Mouse (Mus musculus) CH12.LX (cell line): ENCODE measurements around the gene Mcrip1. TPM values are rescaled to one million over a fixed set of nuclear protein-coding genes. Genes with fewer than 3 reads are reported as not detected.

Source experiments
- DNase-seq: peaks from one replicate; pipeline ENCODE4 v3.0.0-alpha.2; 2013; ENCODE audit errors: extremely low read depth
- H3K27ac ChIP-seq: 2 replicates; pipeline ENCODE4 v1.5.1; 2012; ENCODE audit warnings: low read depth, mild to moderate bottlenecking, control low read depth, moderate library complexity; ENCODE audit not compliant: insufficient read depth
- H3K27me3 ChIP-seq: replicated peaks from 2 replicates; pipeline ENCODE3; 2012; ENCODE audit warnings: inconsistent platforms
- H3K36me3 ChIP-seq, 2 experiments: replicated peaks in 1 of 2; 2 replicates each; pipeline versions ENCODE3 to v1.6.1; 2012; ENCODE audit warnings: inconsistent platforms in 1 of 2, low read length in 1 of 2, mild to moderate bottlenecking in 1 of 2, mixed read lengths in 1 of 2, moderate library complexity in 1 of 2; ENCODE audit not compliant: control insufficient read depth in 1 of 2, insufficient read depth in 1 of 2
- H3K4me1 ChIP-seq, 2 experiments: 2 replicates each; pipeline ENCODE4 v1.6.1; 2012; ENCODE audit warnings: inconsistent platforms in 1 of 2, moderate library complexity in 1 of 2; ENCODE audit not compliant: insufficient read depth in 2 of 2, control insufficient read depth in 1 of 2
- H3K4me2 ChIP-seq: 2 replicates; pipeline ENCODE4 v1.6.1; 2012; ENCODE audit warnings: low read depth, mild to moderate bottlenecking, control low read depth; ENCODE audit not compliant: poor library complexity, insufficient read depth, severe bottlenecking
- H3K4me3 ChIP-seq, 3 experiments: fragments of 150-350 bp in 1 of 3; sonication (generic) in 1 of 3; replicated peaks in 1 of 3; 2 replicates each; pipeline versions ENCODE3 to v1.5.1; 2011 to 2012; ENCODE audit warnings: low read depth in 2 of 3, low read length in 2 of 3, mild to moderate bottlenecking in 2 of 3, moderate library complexity in 2 of 3, control low read depth in 1 of 3, improper control_type of control experiment in 1 of 3, inconsistent platforms in 1 of 3, mixed read lengths in 1 of 3; ENCODE audit not compliant: poor library complexity in 1 of 3
- H3K79me2 ChIP-seq: replicated peaks from 2 replicates; pipeline ENCODE4 v1.6.1; 2012; ENCODE audit warnings: mild to moderate bottlenecking, moderate library complexity; ENCODE audit not compliant: control insufficient read depth, poor library complexity, insufficient read depth, severe bottlenecking; ENCODE audit errors: extremely low read depth
- H3K9ac ChIP-seq: 2 replicates; pipeline ENCODE4 v1.6.1; 2012; ENCODE audit warnings: low read depth, mild to moderate bottlenecking, control low read depth, moderate library complexity; ENCODE audit not compliant: insufficient read depth
- H3K9me3 ChIP-seq: replicated peaks from 2 replicates; pipeline ENCODE3; 2012; ENCODE audit warnings: low read length, inconsistent platforms, mixed read lengths
- BHLHE40 ChIP-seq: IDR thresholded peaks from 2 replicates; pipeline ENCODE4 v1.6.1; 2011; ENCODE audit warnings: mild to moderate bottlenecking, low read depth, low read length, improper control_type of control experiment
- CHD1 ChIP-seq: IDR thresholded peaks from 2 replicates; pipeline ENCODE4 v1.6.1; 2012; ENCODE audit warnings: low read depth, low read length, improper control_type of control experiment, inconsistent platforms
- ELF1 ChIP-seq: IDR thresholded peaks from 2 replicates; pipeline ENCODE4 v1.6.1; 2014; ENCODE audit warnings: low read depth, mild to moderate bottlenecking, inconsistent platforms, low read length, improper control_type of control experiment
- ETS1 ChIP-seq: conservative IDR thresholded peaks from 2 replicates; pipeline ENCODE4 v1.6.1; 2012; ENCODE audit warnings: low read depth, mild to moderate bottlenecking, inconsistent platforms, low read length, improper control_type of control experiment, moderate library complexity
- GABPA ChIP-seq: IDR thresholded peaks from 2 replicates; pipeline ENCODE4 v1.6.1; 2012; ENCODE audit warnings: low read depth, low read length, improper control_type of control experiment, inconsistent platforms; ENCODE audit not compliant: insufficient replicate concordance
- IRF4 ChIP-seq: IDR thresholded peaks from 2 replicates; pipeline ENCODE4 v1.6.1; 2014; ENCODE audit warnings: low read depth, mild to moderate bottlenecking, inconsistent platforms, low read length, improper control_type of control experiment
- JUN ChIP-seq: IDR thresholded peaks from 2 replicates; pipeline ENCODE4 v1.6.1; 2011; ENCODE audit warnings: low read depth, mild to moderate bottlenecking, low read length, improper control_type of control experiment, moderate library complexity; ENCODE audit not compliant: insufficient read depth
- JUND ChIP-seq: conservative IDR thresholded peaks from 2 replicates; pipeline ENCODE4 v1.6.1; 2011; ENCODE audit warnings: low read depth, low read length, improper control_type of control experiment
- MEF2A ChIP-seq: IDR thresholded peaks from 2 replicates; pipeline ENCODE4 v1.6.1; 2014; ENCODE audit warnings: low read depth, mild to moderate bottlenecking, inconsistent platforms, low read length, improper control_type of control experiment, borderline replicate concordance
- MXI1 ChIP-seq: IDR thresholded peaks from 2 replicates; pipeline ENCODE4 v1.6.1; 2011; ENCODE audit warnings: mild to moderate bottlenecking, low read depth, low read length, improper control_type of control experiment
- NELFE ChIP-seq: IDR thresholded peaks from 2 replicates; pipeline ENCODE4 v1.6.1; 2011; ENCODE audit warnings: low read depth, low read length, improper control_type of control experiment
- NRF1 ChIP-seq: IDR thresholded peaks from 2 replicates; pipeline ENCODE4 v1.6.1; 2014; ENCODE audit warnings: low read depth, mild to moderate bottlenecking, inconsistent platforms, low read length, improper control_type of control experiment, moderate library complexity
- PAX5 ChIP-seq: IDR thresholded peaks from 2 replicates; pipeline ENCODE4 v1.6.1; 2012; ENCODE audit warnings: low read length, inconsistent platforms, mixed read lengths
- POLR2A ChIP-seq: IDR thresholded peaks from 2 replicates; pipeline ENCODE4 v1.6.1; 2011; ENCODE audit warnings: low read depth, mild to moderate bottlenecking, improper control_type of control experiment, low read length
- POLR2AphosphoS2 ChIP-seq: IDR thresholded peaks from 2 replicates; pipeline ENCODE4 v1.6.1; 2011; ENCODE audit warnings: low read depth, low read length, improper control_type of control experiment
- RAD21 ChIP-seq: IDR thresholded peaks from 2 replicates; pipeline ENCODE4 v1.6.1; 2011; ENCODE audit warnings: low read depth, mild to moderate bottlenecking, low read length, improper control_type of control experiment, moderate library complexity
- TCF12 ChIP-seq: IDR thresholded peaks from 2 replicates; pipeline ENCODE4 v1.6.1; 2014; ENCODE audit warnings: low read depth, mild to moderate bottlenecking, inconsistent platforms, low read length, improper control_type of control experiment
- UBTF ChIP-seq: IDR thresholded peaks from 2 replicates; pipeline ENCODE4 v1.6.1; 2012; ENCODE audit warnings: low read depth, mild to moderate bottlenecking, inconsistent platforms, low read length, improper control_type of control experiment, moderate library complexity
- USF1 ChIP-seq: IDR thresholded peaks from 2 replicates; pipeline ENCODE4 v1.6.1; 2014; ENCODE audit warnings: low read depth, mild to moderate bottlenecking, inconsistent platforms, low read length, improper control_type of control experiment
- USF2 ChIP-seq: conservative IDR thresholded peaks from 2 replicates; pipeline ENCODE4 v1.6.1; 2011; ENCODE audit warnings: low read depth, low read length, improper control_type of control experiment
- ZKSCAN1 ChIP-seq: IDR thresholded peaks from 2 replicates; pipeline ENCODE4 v1.6.1; 2012; ENCODE audit warnings: low read depth, inconsistent platforms, low read length, improper control_type of control experiment, borderline replicate concordance
- ZMIZ1 ChIP-seq: IDR thresholded peaks from 2 replicates; pipeline ENCODE4 v1.6.1; 2012; ENCODE audit warnings: low read depth, mild to moderate bottlenecking, inconsistent platforms, low read length, improper control_type of control experiment
- dilution Hi-C: fragments of 300-500 bp; cut with MboI; formaldehyde crosslinking; loops from 2 replicates; pipeline ENCODE4 v1.14.3; 2020; ENCODE audit warnings: low sequenced_read_pairs; ENCODE audit not compliant: extremely low pct_unique_long_range_greater_than_20kb, extremely low pct_ligation_motif_present
- in situ Hi-C: fragments of 300-500 bp; cut with MboI; formaldehyde crosslinking; loops from 3 replicates; pipeline ENCODE4 v1.14.3; 2019; ENCODE audit warnings: low sequenced_read_pairs, low pct_ligation_motif_present, low pct_unique_long_range_greater_than_20kb, mixed read lengths
- polyA plus RNA-seq: library from polyadenylated mRNA; unstranded; fragments of >175 nt; gene quantifications from 2 replicates; pipeline ENCODE4 v1.2.1, GENCODE M21; 2012; ENCODE audit warnings: low read depth; ENCODE audit not compliant: insufficient read length
- total RNA-seq, 2 experiments: library from RNA; depleted of rRNA; stranded (reverse); fragments of 300-350 nt in 1 of 2; fragments of >200 nt in 1 of 2; gene quantifications; 2 replicates each; pipeline ENCODE4 v1.2.3; 2012 to 2014

Gene Mcrip1
- total and polyA plus RNA-seq, 3 experiments, result 39.6 to 66.5 (median 46.2) TPM

DNA sequence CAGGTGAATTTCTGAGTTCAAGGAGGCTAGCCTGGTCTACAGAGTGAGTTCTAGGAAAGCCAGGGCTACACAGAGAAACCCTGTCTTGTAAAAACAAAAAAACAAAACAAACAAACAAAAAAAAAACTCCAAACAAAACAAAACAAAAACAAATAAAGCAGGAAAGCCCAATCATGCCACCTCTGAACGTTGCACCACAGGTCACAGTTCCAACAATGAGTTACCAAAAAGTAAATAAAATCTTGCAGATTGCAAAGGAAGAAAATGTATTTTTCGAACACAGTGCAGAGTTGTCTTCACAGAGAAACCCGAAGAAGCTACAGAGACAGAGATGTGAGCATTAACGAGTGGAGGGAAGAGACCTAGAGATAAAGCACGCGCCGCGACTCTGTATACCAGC is 26.9 kb downstream of the Mcrip1 start:
- Histone ChIP-seq H3K9ac (no peak overlapping the region), H3K4me3 (no peak overlapping the region), H3K79me2 (no peaks in the 10 kb centered on the region), H3K4me1 (peaks cover 0 to 16% of the 10 kb centered on the region in 2 experiments; a peak in 2 of 4 replicates), H3K27me3 (no peaks in the 10 kb centered on the region), H3K36me3 (no peaks in the 10 kb centered on the region), H3K4me2 (no peak overlapping the region), H3K27ac (no peak overlapping the region), H3K9me3 (peaks cover 7% of the 10 kb centered on the region)
- DNase-seq, result no peak
- dilution Hi-C loops (no loop called here), in situ Hi-C loops (loop anchor here (5.0 kb wide), 1 partner anchor 45 kb away; no protein-coding TSS in a partner anchor)
- TF ChIP-seq PAX5 (no peak), RAD21 (no peak), JUND (no peak), ZMIZ1 (no peak), ELF1 (no peak), IRF4 (no peak), NRF1 (no peak), BHLHE40 (no peak), POLR2A (no peak), UBTF (no peak), MEF2A (no peak)

DNA sequence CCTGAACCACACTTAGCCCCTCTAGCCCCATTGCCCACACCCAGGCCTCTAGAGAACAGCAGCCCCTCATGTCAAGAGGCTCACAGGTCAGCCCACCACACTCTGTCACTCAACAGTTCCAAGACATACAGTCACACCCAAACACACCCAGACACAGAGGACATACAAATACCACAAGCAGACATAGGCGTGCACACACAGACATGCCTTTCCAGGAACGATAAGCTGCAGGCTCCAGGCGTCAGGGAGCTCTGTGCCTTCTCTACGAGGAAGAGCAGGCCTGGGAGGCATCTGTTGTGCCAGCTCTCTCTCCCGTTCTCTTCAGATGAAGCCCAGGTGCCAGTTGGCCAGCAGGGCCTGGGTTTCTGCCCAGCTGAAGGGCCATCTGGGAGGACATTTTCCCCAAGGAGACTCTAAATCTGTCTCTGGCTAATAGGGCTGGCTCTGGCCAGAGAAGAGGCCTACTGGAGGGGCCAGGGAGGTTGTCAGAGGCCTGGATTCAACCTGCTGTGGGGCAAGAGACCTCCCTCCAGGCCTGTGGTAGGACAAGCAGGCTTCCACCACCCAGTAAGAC is 28.5 kb downstream of the Mcrip1 start:
- H3K4me1 ChIP-seq, result peaks cover 0 to 16% of the 10 kb centered on the region in 2 experiments; a peak in 2 of 4 replicates
- no peak for TF ChIP-seq ZKSCAN1
- no peak for TF ChIP-seq JUN
- no peak for TF ChIP-seq ZMIZ1
- no peak for TF ChIP-seq POLR2A
- no peak overlapping the region for H3K4me3 ChIP-seq
- H3K79me2 ChIP-seq, result no peaks in the 10 kb centered on the region
- no peak overlapping the region for H3K9ac ChIP-seq
- peaks cover 7% of the 10 kb centered on the region for H3K9me3 ChIP-seq
- H3K36me3 ChIP-seq, result no peaks in the 10 kb centered on the region
- H3K27me3 ChIP-seq, result no peaks in the 10 kb centered on the region
- in situ Hi-C loops (loop anchor here (5.0 kb wide), 1 partner anchor 46 kb away; no protein-coding TSS in a partner anchor), dilution Hi-C loops (no loop called here)
- no peak overlapping the region for H3K27ac ChIP-seq
- H3K4me2 ChIP-seq, result no peak overlapping the region
- DNase-seq, result no peak

GRCm38 (mm10) chr11:120520498-120520897 is 29.0 kb downstream of the Mcrip1 start:
- H3K4me3 ChIP-seq, result no peak overlapping the region
- no peak overlapping the region for H3K27ac ChIP-seq
- dilution Hi-C loops (no loop called here), in situ Hi-C loops (loop anchor here (5.0 kb wide), 1 partner anchor 47 kb away; no protein-coding TSS in a partner anchor)
- no peaks in the 10 kb centered on the region for H3K27me3 ChIP-seq
- no peak overlapping the region for H3K4me2 ChIP-seq
- H3K9ac ChIP-seq, result no peak overlapping the region
- H3K9me3 ChIP-seq, result peaks cover 7% of the 10 kb centered on the region
- TF ChIP-seq POLR2AphosphoS2, result no peak
- no peak for TF ChIP-seq MXI1
- TF ChIP-seq BHLHE40, result no peak
- no peak for TF ChIP-seq NELFE
- no peak for TF ChIP-seq USF2
- TF ChIP-seq CHD1, result no peak
- no peak for TF ChIP-seq USF1
- no peak for TF ChIP-seq GABPA
- TF ChIP-seq NRF1, result no peak
- TF ChIP-seq TCF12, result no peak
- no peak for TF ChIP-seq ETS1
- TF ChIP-seq ELF1, result no peak
- no peak for DNase-seq
- no peaks in the 10 kb centered on the region for H3K36me3 ChIP-seq
- no peaks in the 10 kb centered on the region for H3K79me2 ChIP-seq
- peaks cover 0 to 16% of the 10 kb centered on the region in 2 experiments; a peak in 2 of 4 replicates for H3K4me1 ChIP-seq
